Mouse (Mus musculus) ES-E14 (cell line): ENCODE data around the gene Slc39a7.

ENCODE experiments used
- CHD2 ChIP-seq: IDR thresholded peaks from 2 replicates; pipeline ENCODE4 v1.6.1; 2014; ENCODE audit warnings: mild to moderate bottlenecking, low read depth, low read length, inconsistent platforms
- MAFK ChIP-seq: IDR thresholded peaks from 2 replicates; pipeline ENCODE4 v1.6.1; 2014; ENCODE audit warnings: mild to moderate bottlenecking, low read depth, low read length, inconsistent platforms; ENCODE audit not compliant: insufficient read depth
- ZC3H11A ChIP-seq: IDR thresholded peaks from 2 replicates; pipeline ENCODE4 v1.6.1; 2012; ENCODE audit warnings: low read depth, mild to moderate bottlenecking, inconsistent platforms, low read length, borderline replicate concordance

GRCm38 (mm10) chr17:34037241-34037640 is 5.8 kb upstream of the Slc39a7 start:
- TF ChIP-seq MAFK, result no peak
- TF ChIP-seq CHD2, result no peak
- TF ChIP-seq ZC3H11A, result no peak
